Mouse (Mus musculus): ENCODE measurements around the gene Gpank1. TPM values are rescaled to one million over a fixed set of nuclear protein-coding genes. Genes with fewer than 3 reads are reported as not detected.
A peak's percentile ranks its signal among the peaks of the same experiment; 100 is the strongest.

The Gpank1 gene
- polyA plus RNA-seq, 1 experiment from 2014 or later = 25.2 TPM

GRCm38 (mm10) chr17:35094475-35095365 lies 26.5 kb upstream of the Gpank1 start:
- no peaks in the 10 kb centered on the region for H3K9me3 ChIP-seq (ENCODE audit: control insufficient read depth, low read length)

GRCm38 (mm10) chr17:35096597-35096996 lies 24.7 kb upstream of the Gpank1 start:
- ATAC-seq (replicated peaks; ENCODE audit: low FRiP score) (no peak), DNase-seq (ENCODE audit: low spot score) (no peak)
- Histone ChIP-seq H3K36me3 (ENCODE audit: control insufficient read depth, insufficient read depth, low read length) (peaks cover 36% of the 10 kb centered on the region), H3K9ac (ENCODE audit: low read depth, low read length) (no peak overlapping the region), H3K27me3 (replicated peaks; ENCODE audit: control insufficient read depth, insufficient read depth, low read length) (no peaks in the 10 kb centered on the region), H3K9me3 (ENCODE audit: control insufficient read depth, low read length) (no peaks in the 10 kb centered on the region), H3K4me1 (replicated peaks; ENCODE audit: control insufficient read depth, insufficient read depth, low read length) (no peaks in the 10 kb centered on the region; the same call in 1 of the 2 replicates), H3K27ac (ENCODE audit: low read depth, low read length) (no peak overlapping the region), H3K4me3 (ENCODE audit: low read depth, low read length) (no peak overlapping the region), H3K4me2 (no peak overlapping the region)
- 89% methylated on average over 12 of the region's 12 CpGs for WGBS

More at GRCm38 (mm10) chr17:35094475-35095365, 26.5 kb upstream of the Gpank1 start:
- Histone ChIP-seq H3K4me3 (ENCODE audit: low read depth, low read length) (no peak overlapping the region), H3K9ac (ENCODE audit: low read depth, low read length) (no peak overlapping the region), H3K36me3 (ENCODE audit: control insufficient read depth, insufficient read depth, low read length) (peaks cover 28% of the 10 kb centered on the region), H3K27ac (ENCODE audit: low read depth, low read length) (no peak overlapping the region), H3K27me3 (replicated peaks; ENCODE audit: control insufficient read depth, insufficient read depth, low read length) (no peaks in the 10 kb centered on the region), H3K4me2 (no peak overlapping the region), H3K4me1 (replicated peaks; ENCODE audit: control insufficient read depth, insufficient read depth, low read length) (peaks cover 7% of the 10 kb centered on the region)
- 85% methylated on average over 15 of the region's 15 CpGs for WGBS
- no peak for DNase-seq (ENCODE audit: low spot score)
- ATAC-seq (replicated peaks; ENCODE audit: low FRiP score) = no peak

- H3K27ac ChIP-seq (ENCODE audit: low read depth, low read length) = no peak overlapping the region
- WGBS = 90% methylated on average over 12 of the region's 12 CpGs
- H3K27me3 ChIP-seq (replicated peaks; ENCODE audit: control insufficient read depth, insufficient read depth, low read length) = no peaks in the 10 kb centered on the region
- no peak overlapping the region for H3K4me3 ChIP-seq (ENCODE audit: low read depth, low read length)
- H3K9ac ChIP-seq (ENCODE audit: low read depth, low read length) = no peak overlapping the region
- H3K36me3 ChIP-seq (ENCODE audit: control insufficient read depth, insufficient read depth, low read length) = peaks cover 39% of the 10 kb centered on the region
- DNase-seq (ENCODE audit: low spot score) (no peak), ATAC-seq (replicated peaks; ENCODE audit: low FRiP score) (no peak)
- H3K4me2 ChIP-seq = no peak overlapping the region
- H3K9me3 ChIP-seq (ENCODE audit: control insufficient read depth, low read length) = no peaks in the 10 kb centered on the region
- H3K4me1 ChIP-seq (replicated peaks; ENCODE audit: control insufficient read depth, insufficient read depth, low read length) = peaks cover under 1% of the 10 kb centered on the region; the same call in 1 of the 2 replicates
Observed at GRCm38 (mm10) chr17:35097164-35097655, 24.0 kb upstream of the Gpank1 start.

- Histone ChIP-seq H3K27me3 (replicated peaks; ENCODE audit: control insufficient read depth, insufficient read depth, low read length) (no peaks in the 10 kb centered on the region), H3K27ac (ENCODE audit: low read depth, low read length) (no peak overlapping the region)
Observed at GRCm38 (mm10) chr17:35100196-35100765, 21.0 kb upstream of the Gpank1 start.

GRCm38 (mm10) chr17:35101161-35101560 lies 20.1 kb upstream of the Gpank1 start:
- Histone ChIP-seq H3K9me3 (ENCODE audit: control insufficient read depth, low read length) (no peaks in the 10 kb centered on the region), H3K27ac (ENCODE audit: low read depth, low read length) (no peak overlapping the region), H3K4me3 (ENCODE audit: low read depth, low read length) (no peak overlapping the region), H3K4me1 (replicated peaks; ENCODE audit: control insufficient read depth, insufficient read depth, low read length) (peaks cover 39% of the 10 kb centered on the region), H3K36me3 (ENCODE audit: control insufficient read depth, insufficient read depth, low read length) (peaks cover 42% of the 10 kb centered on the region), H3K4me2 (no peak overlapping the region), H3K27me3 (replicated peaks; ENCODE audit: control insufficient read depth, insufficient read depth, low read length) (no peaks in the 10 kb centered on the region), H3K9ac (ENCODE audit: low read depth, low read length) (no peak overlapping the region)
- DNase-seq (ENCODE audit: low spot score) (no peak), ATAC-seq (replicated peaks; ENCODE audit: low FRiP score) (no peak)
- WGBS = 91% methylated on average over 11 of the region's 11 CpGs

More at GRCm38 (mm10) chr17:35100196-35100765, 21.0 kb upstream of the Gpank1 start:
- Histone ChIP-seq H3K36me3 (ENCODE audit: control insufficient read depth, insufficient read depth, low read length) (peaks cover 44% of the 10 kb centered on the region), H3K4me1 (replicated peaks; ENCODE audit: control insufficient read depth, insufficient read depth, low read length) (peaks cover 30% of the 10 kb centered on the region), H3K4me3 (ENCODE audit: low read depth, low read length) (no peak overlapping the region), H3K4me2 (no peak overlapping the region), H3K9ac (ENCODE audit: low read depth, low read length) (no peak overlapping the region), H3K9me3 (ENCODE audit: control insufficient read depth, low read length) (no peaks in the 10 kb centered on the region)
- 72% methylated on average over 10 of the region's 10 CpGs for WGBS
- no peak for DNase-seq (ENCODE audit: low spot score)
- no peak for ATAC-seq (replicated peaks; ENCODE audit: low FRiP score)

GRCm38 (mm10) chr17:35102299-35102698 lies 19.0 kb upstream of the Gpank1 start:
- no peak overlapping the region for H3K27ac ChIP-seq (ENCODE audit: low read depth, low read length)
- WGBS = 77% methylated on average over 8 of the region's 8 CpGs
- no peak overlapping the region for H3K4me2 ChIP-seq
- H3K27me3 ChIP-seq (replicated peaks; ENCODE audit: control insufficient read depth, insufficient read depth, low read length) = no peaks in the 10 kb centered on the region
- DNase-seq (ENCODE audit: low spot score) (no peak), ATAC-seq (replicated peaks; ENCODE audit: low FRiP score) (no peak)
- H3K4me1 ChIP-seq (replicated peaks; ENCODE audit: control insufficient read depth, insufficient read depth, low read length) = peaks cover 41% of the 10 kb centered on the region
- peaks cover 34% of the 10 kb centered on the region for H3K36me3 ChIP-seq (ENCODE audit: control insufficient read depth, insufficient read depth, low read length)
- H3K4me3 ChIP-seq (ENCODE audit: low read depth, low read length) = no peak overlapping the region
- H3K9ac ChIP-seq (ENCODE audit: low read depth, low read length) = no peak overlapping the region
- H3K9me3 ChIP-seq (ENCODE audit: control insufficient read depth, low read length) = no peaks in the 10 kb centered on the region

- Histone ChIP-seq H3K27me3 (replicated peaks; ENCODE audit: control insufficient read depth, insufficient read depth, low read length) (no peaks in the 10 kb centered on the region), H3K27ac (ENCODE audit: low read depth, low read length) (peak overlapping the region; percentile 73; the same call in 1 of the 2 replicates), H3K9me3 (ENCODE audit: control insufficient read depth, low read length) (no peaks in the 10 kb centered on the region), H3K4me1 (replicated peaks; ENCODE audit: control insufficient read depth, insufficient read depth, low read length) (peaks cover 41% of the 10 kb centered on the region), H3K4me3 (ENCODE audit: low read depth, low read length) (no peak overlapping the region), H3K9ac (ENCODE audit: low read depth, low read length) (peak overlapping the region; percentile 52), H3K36me3 (ENCODE audit: control insufficient read depth, insufficient read depth, low read length) (peaks cover 34% of the 10 kb centered on the region), H3K4me2 (no peak overlapping the region)
- no peak for DNase-seq (ENCODE audit: low spot score)
- no peak for ATAC-seq (replicated peaks; ENCODE audit: low FRiP score)
- 59% methylated on average over 6 of the region's 6 CpGs for WGBS
Observed at GRCm38 (mm10) chr17:35103221-35103690, 18.0 kb upstream of the Gpank1 start.

GRCm38 (mm10) chr17:35104079-35104478 lies 17.2 kb upstream of the Gpank1 start:
- Histone ChIP-seq H3K4me3 (ENCODE audit: low read depth, low read length) (no peak overlapping the region), H3K27ac (ENCODE audit: low read depth, low read length) (peak overlapping the region; percentile 73), H3K4me1 (replicated peaks; ENCODE audit: control insufficient read depth, insufficient read depth, low read length) (peaks cover 41% of the 10 kb centered on the region), H3K9me3 (ENCODE audit: control insufficient read depth, low read length) (no peaks in the 10 kb centered on the region), H3K4me2 (peak overlapping the region; percentile 27), H3K36me3 (ENCODE audit: control insufficient read depth, insufficient read depth, low read length) (peaks cover 34% of the 10 kb centered on the region), H3K9ac (ENCODE audit: low read depth, low read length) (peak overlapping the region; percentile 52), H3K27me3 (replicated peaks; ENCODE audit: control insufficient read depth, insufficient read depth, low read length) (no peaks in the 10 kb centered on the region)
- WGBS = 75% methylated on average over 7 of the region's 7 CpGs
- DNase-seq (ENCODE audit: low spot score) (no peak), ATAC-seq (replicated peaks; ENCODE audit: low FRiP score) (no peak)

Data from liver, embryonic 11.5 days (tissue).